Mouse (Mus musculus) hindbrain, embryonic 13.5 days (tissue): ENCODE data around the gene Trex2. TPM values are rescaled to one million over a fixed set of nuclear protein-coding genes. Genes with fewer than 3 reads are reported as not detected.
"Not testable (repeated sequence)": the region's sequence is repeated elsewhere in the genome, so short reads cannot be mapped to it uniquely, and the experiment has no call there.

ENCODE experiments used
- ATAC-seq: fragments of 200-750 bp; cut with Nextera tagmentation; 2 replicates; pipeline ENCODE4 v1.8.0; 2017; ENCODE audit warnings: moderate TSS enrichment; ENCODE audit not compliant: low FRiP score
- H3K27ac ChIP-seq: fragments of 300-500 bp; sonication (generic); 2 replicates; pipeline ENCODE4 v1.5.1; 2015; ENCODE audit warnings: inconsistent platforms, mild to moderate bottlenecking, moderate library complexity
- H3K27me3 ChIP-seq: fragments of 300-500 bp; sonication (generic); 2 replicates; pipeline ENCODE4 v1.6.1; 2015; ENCODE audit warnings: mild to moderate bottlenecking, inconsistent platforms
- H3K36me3 ChIP-seq: fragments of 300-500 bp; sonication (generic); 2 replicates; pipeline ENCODE4 v1.6.1; 2015; ENCODE audit warnings: mild to moderate bottlenecking, inconsistent platforms
- H3K4me1 ChIP-seq: fragments of 300-500 bp; sonication (generic); replicated peaks from 2 replicates; pipeline ENCODE4 v1.6.1; 2015; ENCODE audit warnings: inconsistent platforms
- H3K4me2 ChIP-seq: fragments of 300-500 bp; sonication (generic); 2 replicates; pipeline ENCODE4 v1.6.1; 2015; ENCODE audit warnings: inconsistent platforms, mild to moderate bottlenecking, moderate library complexity
- H3K4me3 ChIP-seq: fragments of 300-500 bp; sonication (generic); 2 replicates; pipeline ENCODE4 v1.5.1; 2015; ENCODE audit warnings: mild to moderate bottlenecking, inconsistent platforms
- H3K9ac ChIP-seq: fragments of 300-500 bp; sonication (generic); 2 replicates; pipeline ENCODE4 v1.6.1; 2015; ENCODE audit warnings: mild to moderate bottlenecking, inconsistent platforms
- H3K9me3 ChIP-seq: fragments of 300-500 bp; sonication (generic); 2 replicates; pipeline ENCODE4 v1.6.1; 2016; ENCODE audit warnings: inconsistent platforms
- WGBS: fragments of 180-500 bp; shearing (Covaris S2); methylation state at CpG from one replicate; pipeline ENCODE4 v1.1.7; 2015; 5-methylcytosine and 5-hydroxymethylcytosine counted together
- polyA plus RNA-seq: library from polyadenylated mRNA; unstranded; fragments of >200 nt; fragmentation: Nextera tagmentation; extraction: Ambion mirVana; gene quantifications from 2 replicates; pipeline ENCODE4 v1.2.1, GENCODE M21; 2015

Gene Trex2
- polyA plus RNA-seq, 1 experiment from 2014 or later: not detected

DNA sequence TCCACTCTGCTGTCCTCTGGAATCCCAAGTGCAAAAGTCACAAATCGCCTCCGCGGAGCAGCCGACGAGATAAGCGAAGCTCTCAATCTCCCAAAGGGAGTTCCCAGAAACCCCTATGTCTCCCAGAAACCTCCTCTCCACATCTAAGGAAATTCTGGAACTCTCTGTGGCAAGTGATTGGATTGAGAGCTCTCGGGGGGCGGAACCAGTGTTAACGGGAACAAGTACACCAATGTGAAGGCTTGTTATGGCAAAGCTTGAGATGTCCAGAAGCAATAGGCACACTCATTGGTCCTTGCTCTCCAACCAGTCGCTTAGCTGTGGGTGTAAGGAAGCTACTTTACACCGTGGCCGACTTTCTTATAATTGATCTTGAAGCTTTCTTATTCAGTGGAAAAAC is 33.5 kb downstream of the Trex2 start:
- no peak overlapping the region for H3K4me3 ChIP-seq
- H3K27me3 ChIP-seq: no peaks in the 10 kb centered on the region
- H3K4me1 ChIP-seq: no peaks in the 10 kb centered on the region
- H3K9me3 ChIP-seq: no peaks in the 10 kb centered on the region
- no peak overlapping the region for H3K27ac ChIP-seq
- 95% methylated on average over 12 of the region's 12 CpGs for WGBS
- no peak overlapping the region for H3K9ac ChIP-seq
- H3K36me3 ChIP-seq: no peaks in the 10 kb centered on the region
- no peak for ATAC-seq
- H3K4me2 ChIP-seq: no peak overlapping the region

- H3K27me3 ChIP-seq: no peaks in the 10 kb centered on the region
- no peak overlapping the region for H3K27ac ChIP-seq
- H3K4me1 ChIP-seq: no peaks in the 10 kb centered on the region
- no peak for ATAC-seq
- H3K9me3 ChIP-seq: no peaks in the 10 kb centered on the region
- H3K4me3 ChIP-seq: no peak overlapping the region
- H3K36me3 ChIP-seq: no peaks in the 10 kb centered on the region
- 87% methylated on average over 20 of the region's 20 CpGs for WGBS
- no peak overlapping the region for H3K4me2 ChIP-seq
- no peak overlapping the region for H3K9ac ChIP-seq
These were observed 34.2 kb downstream of the Trex2 start for GRCm38 (mm10) chrX:73400951-73401350.

- not testable (repeated sequence) for H3K27me3 ChIP-seq, H3K9me3 ChIP-seq, H3K9ac ChIP-seq, H3K27ac ChIP-seq, H3K36me3 ChIP-seq, H3K4me3 ChIP-seq, H3K4me1 ChIP-seq, H3K4me2 ChIP-seq, ATAC-seq
- 71% methylated on average over 2 of the region's 2 CpGs for WGBS
These were observed 36.5 kb downstream of the Trex2 start, which contains the start of gene Gm18336 for GRCm38 (mm10) chrX:73398636-73399035. Gene Gm18336, minus strand, starts transcription at chrX:73398736.

DNA sequence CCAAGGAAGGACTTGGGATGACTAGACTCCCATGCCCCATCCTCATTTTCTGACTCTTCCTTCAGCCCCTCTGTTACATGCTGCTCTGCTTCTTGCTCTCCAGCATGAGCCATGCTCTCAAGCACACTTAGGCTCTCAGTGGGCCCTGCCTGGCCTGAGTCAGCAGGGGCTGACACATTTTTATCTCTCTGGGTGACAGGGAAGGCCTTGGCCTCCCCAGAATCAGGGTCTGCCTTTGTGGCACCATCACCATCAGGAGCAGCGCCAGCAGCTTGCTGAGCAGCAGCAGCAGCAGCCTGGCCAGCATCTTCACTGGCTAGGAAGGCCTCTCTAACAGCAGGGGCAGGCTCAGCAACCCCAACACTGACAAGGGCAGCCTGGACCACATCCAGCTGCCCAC is 38.7 kb downstream of the Trex2 start:
- Histone ChIP-seq H3K36me3 (no peaks in the 10 kb centered on the region), H3K4me1 (no peaks in the 10 kb centered on the region), H3K4me2 (no peak overlapping the region), H3K4me3 (no peak overlapping the region), H3K9me3 (no peaks in the 10 kb centered on the region), H3K9ac (no peak overlapping the region), H3K27ac (no peak overlapping the region), H3K27me3 (no peaks in the 10 kb centered on the region)
- WGBS: 100% methylated on average over 1 of the region's 1 CpGs
- no peak for ATAC-seq

- no peaks in the 10 kb centered on the region for H3K9me3 ChIP-seq
- H3K4me3 ChIP-seq: no peak overlapping the region
- no peak overlapping the region for H3K4me2 ChIP-seq
- no peaks in the 10 kb centered on the region for H3K27me3 ChIP-seq
- H3K36me3 ChIP-seq: no peaks in the 10 kb centered on the region
- no peak overlapping the region for H3K9ac ChIP-seq
- no peak overlapping the region for H3K27ac ChIP-seq
- H3K4me1 ChIP-seq: no peaks in the 10 kb centered on the region
- WGBS: 87% methylated on average over 4 of the region's 4 CpGs
- no peak for ATAC-seq
These were observed 43.7 kb downstream of the Trex2 start for GRCm38 (mm10) chrX:73391481-73391880.

GRCm38 (mm10) chrX:73384924-73385323 is 50.2 kb downstream of the Trex2 start:
- no peak overlapping the region for H3K9ac ChIP-seq
- peak overlapping the region; percentile 53 for H3K27ac ChIP-seq
- 43% methylated on average over 1 of the region's 1 CpGs for WGBS

GRCm38 (mm10) chrX:73384419-73384818 is 50.7 kb downstream of the Trex2 start:
- Histone ChIP-seq H3K27me3 (no peaks in the 10 kb centered on the region), H3K4me2 (no peak overlapping the region), H3K9ac (no peak overlapping the region), H3K36me3 (no peaks in the 10 kb centered on the region), H3K9me3 (no peaks in the 10 kb centered on the region), H3K4me1 (0 out of 2 replicates have a peak, but pooled peaks cover 3% of the 10 kb centered on the region), H3K27ac (peak overlapping the region; percentile 53), H3K4me3 (no peak overlapping the region)
- WGBS: 64% methylated on average over 6 of the region's 6 CpGs
- ATAC-seq: peak; percentile 43; the same call in 1 of the 2 replicates

More at GRCm38 (mm10) chrX:73384924-73385323, 50.2 kb downstream of the Trex2 start:
- H3K4me1 ChIP-seq: 0 out of 2 replicates have a peak, but pooled peaks cover 3% of the 10 kb centered on the region
- no peak overlapping the region for H3K4me3 ChIP-seq
- no peak for ATAC-seq
- no peaks in the 10 kb centered on the region for H3K36me3 ChIP-seq
- H3K4me2 ChIP-seq: no peak overlapping the region
- H3K9me3 ChIP-seq: no peaks in the 10 kb centered on the region
- H3K27me3 ChIP-seq: no peaks in the 10 kb centered on the region

Other genes starting within 250 kb of the Trex2 start
- 18.9 and 23.1 TPM in 2 replicates for gene Xlr3b, start 243.1 kb downstream of the Trex2 start, polyA plus RNA-seq
- 0.44 and 1.1 TPM in 2 replicates for gene Xlr4b, start 221.0 kb downstream of the Trex2 start, polyA plus RNA-seq
- gene F8a, start 207.1 kb downstream of the Trex2 start, polyA plus RNA-seq: 33.2 and 35.2 TPM in 2 replicates
- 0.30 and 0.79 TPM in 2 replicates for gene Xlr4c, start 192.2 kb downstream of the Trex2 start, polyA plus RNA-seq
- 0.32 and 0.96 TPM in 2 replicates for gene Xlr3c, start 170.0 kb downstream of the Trex2 start, polyA plus RNA-seq
- gene Xlr5a, start 142.4 kb downstream of the Trex2 start, polyA plus RNA-seq: not detected in 2 replicates
- not detected in 2 replicates for gene Xlr5c, start 142.4 kb downstream of the Trex2 start, polyA plus RNA-seq
- not detected in 2 replicates for gene Gm45015, start 98.5 kb downstream of the Trex2 start, polyA plus RNA-seq
- 10.6 and 10.9 TPM in 2 replicates for gene Zfp275, start 92.7 kb downstream of the Trex2 start, polyA plus RNA-seq
- not detected in 2 replicates for gene Gm18336, start 36.6 kb downstream of the Trex2 start, polyA plus RNA-seq
- 0.51 and 0.67 TPM in 2 replicates for gene Zfp92, start 24.2 kb downstream of the Trex2 start, polyA plus RNA-seq
- gene Haus7, start 23.7 kb upstream of the Trex2 start, polyA plus RNA-seq: 73.0 and 73.5 TPM in 2 replicates
- 21.6 and 28.6 TPM in 2 replicates for gene Bgn, start 48.3 kb upstream of the Trex2 start, polyA plus RNA-seq
- 3.6 and 4.2 TPM in 2 replicates for gene Atp2b3, start 67.7 kb upstream of the Trex2 start, polyA plus RNA-seq
- gene Dusp9, start 204.1 kb upstream of the Trex2 start, polyA plus RNA-seq: 1.1 and 1.2 TPM in 2 replicates
- 107 and 116 TPM in 2 replicates for gene Pnck, start 224.8 kb upstream of the Trex2 start, polyA plus RNA-seq
- 7.0 and 7.3 TPM in 2 replicates for gene Slc6a8, start 237.8 kb upstream of the Trex2 start, polyA plus RNA-seq